Mouse (Mus musculus) bone marrow, adult 2 months (tissue): ENCODE data around the gene Fbxl17.

Source experiments
- CTCF ChIP-seq: fragments of 200-500 bp; IDR thresholded peaks from 2 replicates; pipeline ENCODE4 v1.5.1; 2011; ENCODE audit warnings: low read length, control low read depth; ENCODE audit not compliant: control insufficient read depth, insufficient read depth
- POLR2A ChIP-seq: fragments of 200-500 bp; IDR thresholded peaks from 2 replicates; pipeline ENCODE4 v1.6.1; 2011; ENCODE audit warnings: low read depth, mild to moderate bottlenecking, control low read depth, low read length, borderline replicate concordance; ENCODE audit not compliant: control insufficient read depth

DNA sequence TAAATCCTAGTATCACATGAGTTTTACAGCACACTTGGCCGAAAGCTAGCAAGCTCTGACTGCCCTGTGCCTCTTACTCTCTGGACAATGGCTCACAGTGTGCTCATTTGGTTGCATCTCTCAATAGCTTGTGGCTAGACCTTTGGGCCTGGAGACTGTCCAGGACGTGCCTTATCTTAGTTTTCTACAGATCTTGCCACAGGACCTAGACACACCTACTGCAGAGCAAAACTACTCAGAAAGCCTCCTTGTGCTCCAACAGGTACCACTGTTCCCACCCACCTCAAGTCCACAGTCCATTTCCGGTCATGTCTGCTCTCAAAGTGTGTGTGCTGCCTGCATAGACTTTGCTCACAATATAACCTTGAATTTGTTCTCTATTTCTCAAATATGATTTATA lies 319.8 kb downstream of the Fbxl17 start:
- TF ChIP-seq POLR2A (no peak), CTCF (no peak)
